Mouse (Mus musculus) cerebellum, postnatal 4 days (tissue): Measurements from ENCODE around the gene Sema7a.

Experiments
- DNase-seq, 2 experiments: peaks; one replicate each; pipeline ENCODE4 v3.0.0; 2022; ENCODE audit warnings: low spot score in 2 of 2, mixed read lengths in 1 of 2

Gene Sema7a

GRCm38 (mm10) chr9:58011027-58011426 is 71.1 kb downstream of the Sema7a start:
- DNase-seq = no peak

- no peak for DNase-seq
Measured at GRCm38 (mm10) chr9:58011552-58011951, 71.6 kb downstream of the Sema7a start.
